Mouse (Mus musculus) cerebellum, adult 2 months (tissue): ENCODE data around the gene Gmip.

Experiments used
- CTCF ChIP-seq: fragments of 200-500 bp; IDR thresholded peaks from 2 replicates; pipeline ENCODE4 v1.5.1; 2011; ENCODE audit warnings: low read depth, mild to moderate bottlenecking, control low read depth, low read length, moderate library complexity, borderline replicate concordance; ENCODE audit not compliant: insufficient read depth
- POLR2A ChIP-seq: fragments of 200-500 bp; IDR thresholded peaks from 2 replicates; pipeline ENCODE4 v1.6.1; 2011; ENCODE audit warnings: low read length, control low read depth, borderline replicate concordance; ENCODE audit not compliant: insufficient read depth

DNA sequence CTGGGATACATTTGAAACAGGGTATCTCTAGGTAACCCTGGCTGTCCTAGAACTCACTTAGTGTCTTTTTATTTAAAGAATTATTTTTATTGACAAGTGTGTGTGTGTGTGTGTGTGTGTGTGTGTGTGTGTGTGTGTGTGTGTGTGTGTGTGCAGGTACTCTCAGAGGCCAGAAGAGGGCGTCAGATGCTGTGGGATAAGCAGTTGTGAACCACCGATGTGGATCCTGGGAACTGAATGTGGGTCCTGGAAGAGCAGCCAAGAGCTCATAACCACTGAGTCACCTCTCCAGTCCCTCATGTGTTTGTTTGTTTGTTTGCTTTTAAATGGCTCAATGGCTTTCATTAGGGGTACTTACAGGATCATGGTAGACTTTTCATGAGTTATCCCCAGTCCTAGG is 6.4 kb downstream of the Gmip start:
- no peak for TF ChIP-seq CTCF
- TF ChIP-seq POLR2A: no peak
